Mouse (Mus musculus) lung, adult 2 months (tissue): ENCODE measurements around the gene Nck1.

ENCODE experiments used
- CTCF ChIP-seq: fragments of 200-500 bp; IDR thresholded peaks from 2 replicates; pipeline ENCODE4 v1.5.1; 2011; ENCODE audit warnings: mild to moderate bottlenecking, low read length, control low read depth; ENCODE audit not compliant: insufficient read depth
- POLR2A ChIP-seq: fragments of 200-500 bp; IDR thresholded peaks from 2 replicates; pipeline ENCODE4 v1.6.1; 2011; ENCODE audit warnings: low read depth, mild to moderate bottlenecking, control low read depth, low read length, borderline replicate concordance; ENCODE audit errors: extremely low read depth

DNA sequence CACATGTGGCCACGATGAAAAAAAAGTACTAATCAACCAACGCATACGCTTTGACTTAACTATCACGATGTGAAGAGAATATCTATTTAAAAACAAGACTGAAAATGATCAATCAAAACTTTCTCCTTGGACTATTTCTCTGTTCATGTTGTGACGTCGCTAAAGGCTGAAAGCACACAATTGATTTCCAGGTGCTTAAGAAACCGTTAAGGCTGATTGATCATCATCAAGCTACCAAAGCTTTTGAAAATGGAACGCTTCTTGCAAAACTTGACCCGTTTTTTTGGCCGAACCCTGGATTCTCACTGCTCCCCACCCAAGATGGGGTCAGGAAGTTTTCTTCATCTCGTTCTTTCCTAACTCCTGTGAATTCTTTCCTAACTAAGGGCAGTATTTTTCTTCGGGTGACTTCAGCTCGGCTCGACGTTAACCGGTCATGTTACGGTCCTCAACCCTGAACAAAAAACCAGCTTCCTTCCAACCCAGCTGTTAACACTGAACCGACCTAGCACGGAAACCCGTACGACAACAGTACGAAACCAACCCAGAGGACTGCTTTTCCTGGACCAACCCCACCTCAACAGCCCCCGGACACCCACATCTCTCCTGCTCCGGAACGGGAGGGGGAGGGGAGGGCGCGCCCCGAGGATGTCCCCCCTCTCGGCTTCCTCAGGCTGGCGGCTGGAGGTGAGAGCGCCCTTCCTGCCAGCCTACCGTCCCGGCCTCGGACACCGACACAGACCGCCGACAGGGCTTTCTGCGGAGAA, 803 bp downstream of the Nck1 start:
- no peak for TF ChIP-seq POLR2A
- no peak for TF ChIP-seq CTCF
